Mouse (Mus musculus) gastrocnemius, postnatal 36 days (tissue): Measurements from ENCODE around the gene Lifr. TPM values are rescaled to one million over a fixed set of nuclear protein-coding genes. Genes with fewer than 3 reads are reported as not detected.

Experiments used
- DNase-seq, 2 experiments: peaks; one replicate each; pipeline ENCODE4 v3.0.0; 2022
- intact Hi-C: fragments of 180-260 bp; cut with DNase I; formaldehyde crosslinking; loops from one replicate; pipeline ENCODE4 v1.15.1; 2025
- total RNA-seq, 2 experiments: library from RNA; stranded (reverse); gene quantifications; 2 replicates each; pipeline ENCODE4 v1.2.3; 2021

The Lifr gene
- total RNA-seq, 2 experiments from 2014 or later, result 44.2 to 56.9 TPM

GRCm38 (mm10) chr15:7150591-7150990, 60.2 kb downstream of the Lifr start:
- intact Hi-C loops, result no loop called here
- no peak for DNase-seq

GRCm38 (mm10) chr15:7152116-7152760, 61.8 kb downstream of the Lifr start:
- DNase-seq, result no peak

GRCm38 (mm10) chr15:7154010-7154736, 63.8 kb downstream of the Lifr start:
- peak; percentile 54 to 60 for DNase-seq
- intact Hi-C loops, result no loop called here

More at GRCm38 (mm10) chr15:7152116-7152760, 61.8 kb downstream of the Lifr start:
- intact Hi-C loops, result no loop called here

GRCm38 (mm10) chr15:7154737-7155090, 64.3 kb downstream of the Lifr start:
- intact Hi-C loops, result no loop called here
- DNase-seq, result no peak

GRCm38 (mm10) chr15:7157658-7158057, 67.2 kb downstream of the Lifr start:
- intact Hi-C loops, result no loop called here

GRCm38 (mm10) chr15:7159869-7160268, 69.5 kb downstream of the Lifr start:
- intact Hi-C loops, result no loop called here
- no peak for DNase-seq

More at GRCm38 (mm10) chr15:7157658-7158057, 67.2 kb downstream of the Lifr start:
- no peak for DNase-seq

GRCm38 (mm10) chr15:7160321-7160720, 69.9 kb downstream of the Lifr start:
- no peak for DNase-seq
- intact Hi-C loops, result no loop called here

- intact Hi-C loops, result no loop called here
- DNase-seq, result no peak
These were observed 73.4 kb downstream of the Lifr start for GRCm38 (mm10) chr15:7163851-7164250.

GRCm38 (mm10) chr15:7166735-7167134, 76.3 kb downstream of the Lifr start:
- intact Hi-C loops, result loop anchor here (5.0 kb wide), 1 partner anchor 34 kb away; no protein-coding TSS in a partner anchor

GRCm38 (mm10) chr15:7167238-7167905, 77.0 kb downstream of the Lifr start:
- intact Hi-C loops, result loop anchor here (5.0 kb wide), 1 partner anchor 35 kb away; no protein-coding TSS in a partner anchor
- DNase-seq, result no peak

More at GRCm38 (mm10) chr15:7166735-7167134, 76.3 kb downstream of the Lifr start:
- DNase-seq, result no peak

- DNase-seq, result no peak
- intact Hi-C loops, result loop anchor here (5.0 kb wide), 1 partner anchor 36 kb away; no protein-coding TSS in a partner anchor
These were observed 77.6 kb downstream of the Lifr start for GRCm38 (mm10) chr15:7167906-7168532.

GRCm38 (mm10) chr15:7172875-7173274, 82.5 kb downstream of the Lifr start:
- no peak for DNase-seq
- intact Hi-C loops, result no loop called here

- DNase-seq, result no peak
- intact Hi-C loops, result no loop called here
These were observed 82.9 kb downstream of the Lifr start for GRCm38 (mm10) chr15:7173346-7173745.

- DNase-seq, result no peak
- intact Hi-C loops, result no loop called here
These were observed 83.4 kb downstream of the Lifr start for GRCm38 (mm10) chr15:7173776-7174175.

- no peak for DNase-seq
- intact Hi-C loops, result no loop called here
These were observed 90.2 kb downstream of the Lifr start for GRCm38 (mm10) chr15:7180576-7180975.

- intact Hi-C loops, result no loop called here
These were observed 97.3 kb downstream of the Lifr start for GRCm38 (mm10) chr15:7187682-7188081.

GRCm38 (mm10) chr15:7189678-7190454, 99.5 kb downstream of the Lifr start:
- intact Hi-C loops, result no loop called here
- no peak for DNase-seq

More at GRCm38 (mm10) chr15:7187682-7188081, 97.3 kb downstream of the Lifr start:
- no peak for DNase-seq

GRCm38 (mm10) chr15:7191074-7191473, 100.7 kb downstream of the Lifr start:
- intact Hi-C loops, result no loop called here
- DNase-seq, result no peak

GRCm38 (mm10) chr15:7192582-7192981, 102.2 kb downstream of the Lifr start:
- intact Hi-C loops, result no loop called here
- no peak for DNase-seq

GRCm38 (mm10) chr15:7194147-7194720, 103.8 kb downstream of the Lifr start:
- intact Hi-C loops, result no loop called here
- DNase-seq, result no peak
